Mouse (Mus musculus): ENCODE results near the gene Ppp2r5d. TPM values are rescaled to one million over a fixed set of nuclear protein-coding genes. Genes with fewer than 3 reads are reported as not detected.

Gene Ppp2r5d
- polyA plus RNA-seq, 1 experiment from 2014 or later: 52.5 TPM

- 85% methylated on average over 26 of the region's 26 CpGs for WGBS (ENCODE audit: insufficient replicate concordance)
- no peaks in the 10 kb centered on the region; the same call in none of the 2 replicates for H3K36me3 ChIP-seq (ENCODE audit: control insufficient read depth, insufficient read depth, low read length)
Observed at GRCm38 (mm10) chr17:46725731-46726645, 21.1 kb upstream of the Ppp2r5d start.

GRCm38 (mm10) chr17:46725273-46725672 is 20.4 kb upstream of the Ppp2r5d start:
- Histone ChIP-seq H3K36me3 (ENCODE audit: control insufficient read depth, insufficient read depth, low read length) (no peaks in the 10 kb centered on the region; the same call in none of the 2 replicates), H3K27ac (ENCODE audit: low read depth, low read length) (no peak overlapping the region), H3K9me3 (replicated peaks; ENCODE audit: control insufficient read depth, low read length) (no peaks in the 10 kb centered on the region), H3K4me2 (no peak overlapping the region), H3K4me3 (ENCODE audit: low read depth, low read length) (no peak overlapping the region), H3K27me3 (ENCODE audit: control insufficient read depth, insufficient read depth, low read length) (peaks cover 24% of the 10 kb centered on the region), H3K9ac (ENCODE audit: low read depth, low read length) (no peak overlapping the region), H3K4me1 (ENCODE audit: control insufficient read depth, insufficient read depth, low read length) (peaks cover 8% of the 10 kb centered on the region; the same call in 1 of the 2 replicates)
- 47% methylated on average over 9 of the region's 9 CpGs for WGBS (ENCODE audit: insufficient replicate concordance)
- ATAC-seq (replicated peaks; ENCODE audit: insufficient number of reproducible peaks, low FRiP score, low TSS enrichment): no peak

More at GRCm38 (mm10) chr17:46725731-46726645, 21.1 kb upstream of the Ppp2r5d start:
- no peak overlapping the region for H3K4me3 ChIP-seq (ENCODE audit: low read depth, low read length)
- H3K27ac ChIP-seq (ENCODE audit: low read depth, low read length): no peak overlapping the region
- peaks cover 8% of the 10 kb centered on the region; the same call in 1 of the 2 replicates for H3K4me1 ChIP-seq (ENCODE audit: control insufficient read depth, insufficient read depth, low read length)
- no peak for ATAC-seq (replicated peaks; ENCODE audit: insufficient number of reproducible peaks, low FRiP score, low TSS enrichment)
- H3K9me3 ChIP-seq (replicated peaks; ENCODE audit: control insufficient read depth, low read length): no peaks in the 10 kb centered on the region
- H3K27me3 ChIP-seq (ENCODE audit: control insufficient read depth, insufficient read depth, low read length): peaks cover 24% of the 10 kb centered on the region
- H3K4me2 ChIP-seq: no peak overlapping the region
- H3K9ac ChIP-seq (ENCODE audit: low read depth, low read length): no peak overlapping the region

GRCm38 (mm10) chr17:46724477-46725084 is 19.7 kb upstream of the Ppp2r5d start:
- Histone ChIP-seq H3K36me3 (ENCODE audit: control insufficient read depth, insufficient read depth, low read length) (peaks cover 2% of the 10 kb centered on the region), H3K27ac (ENCODE audit: low read depth, low read length) (no peak overlapping the region), H3K9me3 (replicated peaks; ENCODE audit: control insufficient read depth, low read length) (no peaks in the 10 kb centered on the region), H3K4me3 (ENCODE audit: low read depth, low read length) (no peak overlapping the region), H3K4me2 (no peak overlapping the region), H3K27me3 (ENCODE audit: control insufficient read depth, insufficient read depth, low read length) (peaks cover 18% of the 10 kb centered on the region), H3K4me1 (ENCODE audit: control insufficient read depth, insufficient read depth, low read length) (peaks cover 8% of the 10 kb centered on the region; the same call in 1 of the 2 replicates), H3K9ac (ENCODE audit: low read depth, low read length) (no peak overlapping the region)
- WGBS (ENCODE audit: insufficient replicate concordance): 85% methylated on average over 16 of the region's 20 CpGs
- ATAC-seq (replicated peaks; ENCODE audit: insufficient number of reproducible peaks, low FRiP score, low TSS enrichment): no peak

- H3K9me3 ChIP-seq (replicated peaks; ENCODE audit: control insufficient read depth, low read length): no peaks in the 10 kb centered on the region
- 90% methylated on average over 7 of the region's 7 CpGs for WGBS (ENCODE audit: insufficient replicate concordance)
- ATAC-seq (replicated peaks; ENCODE audit: insufficient number of reproducible peaks, low FRiP score, low TSS enrichment): no peak
Observed at GRCm38 (mm10) chr17:46721077-46721476, 16.2 kb upstream of the Ppp2r5d start.

GRCm38 (mm10) chr17:46714756-46715481 is 10.0 kb upstream of the Ppp2r5d start:
- peaks cover 11% of the 10 kb centered on the region for H3K4me1 ChIP-seq (ENCODE audit: control insufficient read depth, insufficient read depth, low read length)
- H3K4me3 ChIP-seq (ENCODE audit: low read depth, low read length): no peak overlapping the region
- no peaks in the 10 kb centered on the region for H3K9me3 ChIP-seq (replicated peaks; ENCODE audit: control insufficient read depth, low read length)
- no peak for ATAC-seq (replicated peaks; ENCODE audit: insufficient number of reproducible peaks, low FRiP score, low TSS enrichment)
- H3K27me3 ChIP-seq (ENCODE audit: control insufficient read depth, insufficient read depth, low read length): no peaks in the 10 kb centered on the region
- H3K4me2 ChIP-seq: no peak overlapping the region
- no peak overlapping the region for H3K27ac ChIP-seq (ENCODE audit: low read depth, low read length)
- peaks cover 15% of the 10 kb centered on the region for H3K36me3 ChIP-seq (ENCODE audit: control insufficient read depth, insufficient read depth, low read length)
- WGBS (ENCODE audit: insufficient replicate concordance): 93% methylated on average over 11 of the region's 11 CpGs
- H3K9ac ChIP-seq (ENCODE audit: low read depth, low read length): no peak overlapping the region

More at GRCm38 (mm10) chr17:46721077-46721476, 16.2 kb upstream of the Ppp2r5d start:
- Histone ChIP-seq H3K27ac (ENCODE audit: low read depth, low read length) (no peak overlapping the region), H3K4me1 (ENCODE audit: control insufficient read depth, insufficient read depth, low read length) (peaks cover 5% of the 10 kb centered on the region; the same call in 1 of the 2 replicates), H3K4me3 (ENCODE audit: low read depth, low read length) (no peak overlapping the region), H3K27me3 (ENCODE audit: control insufficient read depth, insufficient read depth, low read length) (no peaks in the 10 kb centered on the region), H3K36me3 (ENCODE audit: control insufficient read depth, insufficient read depth, low read length) (peaks cover 5% of the 10 kb centered on the region), H3K9ac (ENCODE audit: low read depth, low read length) (no peak overlapping the region), H3K4me2 (no peak overlapping the region)

GRCm38 (mm10) chr17:46713849-46714248 is 8.9 kb upstream of the Ppp2r5d start:
- ATAC-seq (replicated peaks; ENCODE audit: insufficient number of reproducible peaks, low FRiP score, low TSS enrichment): no peak
- WGBS (ENCODE audit: insufficient replicate concordance): 89% methylated on average over 9 of the region's 9 CpGs
- H3K9ac ChIP-seq (ENCODE audit: low read depth, low read length): no peak overlapping the region
- no peaks in the 10 kb centered on the region for H3K27me3 ChIP-seq (ENCODE audit: control insufficient read depth, insufficient read depth, low read length)
- H3K9me3 ChIP-seq (replicated peaks; ENCODE audit: control insufficient read depth, low read length): no peaks in the 10 kb centered on the region
- H3K4me1 ChIP-seq (ENCODE audit: control insufficient read depth, insufficient read depth, low read length): peaks cover 11% of the 10 kb centered on the region
- no peak overlapping the region for H3K4me3 ChIP-seq (ENCODE audit: low read depth, low read length)
- H3K27ac ChIP-seq (ENCODE audit: low read depth, low read length): no peak overlapping the region
- H3K4me2 ChIP-seq: no peak overlapping the region
- H3K36me3 ChIP-seq (ENCODE audit: control insufficient read depth, insufficient read depth, low read length): peaks cover 15% of the 10 kb centered on the region

GRCm38 (mm10) chr17:46712442-46712841 is 7.5 kb upstream of the Ppp2r5d start:
- Histone ChIP-seq H3K27me3 (ENCODE audit: control insufficient read depth, insufficient read depth, low read length) (no peaks in the 10 kb centered on the region), H3K9me3 (replicated peaks; ENCODE audit: control insufficient read depth, low read length) (no peaks in the 10 kb centered on the region), H3K9ac (ENCODE audit: low read depth, low read length) (peak overlapping the region; percentile 90), H3K4me1 (ENCODE audit: control insufficient read depth, insufficient read depth, low read length) (peaks cover 11% of the 10 kb centered on the region), H3K27ac (ENCODE audit: low read depth, low read length) (no peak overlapping the region; the same call in 1 of the 2 replicates), H3K4me3 (ENCODE audit: low read depth, low read length) (peak overlapping the region; percentile 99), H3K36me3 (ENCODE audit: control insufficient read depth, insufficient read depth, low read length) (peaks cover 15% of the 10 kb centered on the region), H3K4me2 (peak overlapping the region; percentile 99)
- WGBS (ENCODE audit: insufficient replicate concordance): 62% methylated on average over 7 of the region's 7 CpGs
- ATAC-seq (replicated peaks; ENCODE audit: insufficient number of reproducible peaks, low FRiP score, low TSS enrichment): no peak

- peak overlapping the region; percentile 90 for H3K9ac ChIP-seq (ENCODE audit: low read depth, low read length)
- H3K36me3 ChIP-seq (ENCODE audit: control insufficient read depth, insufficient read depth, low read length): peaks cover 15% of the 10 kb centered on the region
- H3K27ac ChIP-seq (ENCODE audit: low read depth, low read length): peak overlapping the region; percentile 68
- H3K9me3 ChIP-seq (replicated peaks; ENCODE audit: control insufficient read depth, low read length): no peaks in the 10 kb centered on the region
- ATAC-seq (replicated peaks; ENCODE audit: insufficient number of reproducible peaks, low FRiP score, low TSS enrichment): 0 out of 2 replicates have a peak, but pooled peaks have one; percentile 17
- H3K4me1 ChIP-seq (ENCODE audit: control insufficient read depth, insufficient read depth, low read length): peaks cover 11% of the 10 kb centered on the region
- peak overlapping the region; percentile 99 for H3K4me2 ChIP-seq
- no peaks in the 10 kb centered on the region for H3K27me3 ChIP-seq (ENCODE audit: control insufficient read depth, insufficient read depth, low read length)
- under 1% methylated on average over 73 of the region's 76 CpGs for WGBS (ENCODE audit: insufficient replicate concordance)
- H3K4me3 ChIP-seq (ENCODE audit: low read depth, low read length): peak overlapping the region; percentile 99
Observed at GRCm38 (mm10) chr17:46711612-46712271, 6.8 kb upstream of the Ppp2r5d start.
